Mouse (Mus musculus) spleen, postnatal 4 days (tissue): ENCODE results near the gene Birc5.
A peak's percentile ranks its signal among the peaks of the same experiment; 100 is the strongest.
"Not testable (repeated sequence)": the region's sequence is repeated elsewhere in the genome, so short reads cannot be mapped to it uniquely, and the experiment has no call there.

Experiments
- DNase-seq, 2 experiments: peaks; one replicate each; pipeline ENCODE4 v3.0.0; 2022; ENCODE audit warnings: low spot score in 2 of 2

Birc5 gene

GRCm38 (mm10) chr11:117826916-117827315 is 22.1 kb upstream of the Birc5 start:
- DNase-seq: no peak

GRCm38 (mm10) chr11:117827386-117827785 is 21.7 kb upstream of the Birc5 start:
- no peak for DNase-seq

GRCm38 (mm10) chr11:117828149-117828887 is 20.7 kb upstream of the Birc5 start:
- DNase-seq: peak; percentile 79 to 91

GRCm38 (mm10) chr11:117828888-117829604 is 20.0 kb upstream of the Birc5 start:
- DNase-seq: peak in 1 of 2 experiments; percentile 70

GRCm38 (mm10) chr11:117829671-117830215 is 19.3 kb upstream of the Birc5 start:
- no peak for DNase-seq

- DNase-seq: peak; percentile 82 to 87
These were observed 18.6 kb upstream of the Birc5 start for GRCm38 (mm10) chr11:117830401-117830800.

GRCm38 (mm10) chr11:117832086-117832969 is 16.7 kb upstream of the Birc5 start:
- DNase-seq: peak; percentile 91 to 98

- not testable (repeated sequence) for DNase-seq
These were observed 15.5 kb upstream of the Birc5 start for GRCm38 (mm10) chr11:117833509-117833908.

- DNase-seq: no peak
These were observed 15.0 kb upstream of the Birc5 start for GRCm38 (mm10) chr11:117834086-117834485.

GRCm38 (mm10) chr11:117836306-117836705 is 12.7 kb upstream of the Birc5 start:
- DNase-seq: peak; percentile 63 to 74

GRCm38 (mm10) chr11:117838572-117838971 is 10.5 kb upstream of the Birc5 start:
- peak; percentile 81 to 85 for DNase-seq

- no peak for DNase-seq
These were observed 10.0 kb upstream of the Birc5 start for GRCm38 (mm10) chr11:117839021-117839420.

GRCm38 (mm10) chr11:117840910-117841309 is 8.1 kb upstream of the Birc5 start:
- no peak for DNase-seq

- DNase-seq: no peak
These were observed 5.6 kb upstream of the Birc5 start for GRCm38 (mm10) chr11:117843434-117843833.

- no peak for DNase-seq
These were observed 4.1 kb upstream of the Birc5 start for GRCm38 (mm10) chr11:117844997-117845396.

- DNase-seq: no peak
These were observed 3.4 kb upstream of the Birc5 start for GRCm38 (mm10) chr11:117845651-117846050.

GRCm38 (mm10) chr11:117846640-117847039 is 2.4 kb upstream of the Birc5 start:
- no peak for DNase-seq

- DNase-seq: no peak
These were observed 1.3 kb upstream of the Birc5 start for GRCm38 (mm10) chr11:117847593-117848215.

GRCm38 (mm10) chr11:117848271-117848984 is 623 bp upstream of the Birc5 start:
- DNase-seq: peak; percentile 53 to 80

GRCm38 (mm10) chr11:117852875-117853274 is 3.8 kb downstream of the Birc5 start:
- no peak for DNase-seq

GRCm38 (mm10) chr11:117854241-117854640 is 5.2 kb downstream of the Birc5 start:
- DNase-seq: no peak
